9 mouse cellular contexts compared by ENCODE assay signal in the genomic region with DNA sequence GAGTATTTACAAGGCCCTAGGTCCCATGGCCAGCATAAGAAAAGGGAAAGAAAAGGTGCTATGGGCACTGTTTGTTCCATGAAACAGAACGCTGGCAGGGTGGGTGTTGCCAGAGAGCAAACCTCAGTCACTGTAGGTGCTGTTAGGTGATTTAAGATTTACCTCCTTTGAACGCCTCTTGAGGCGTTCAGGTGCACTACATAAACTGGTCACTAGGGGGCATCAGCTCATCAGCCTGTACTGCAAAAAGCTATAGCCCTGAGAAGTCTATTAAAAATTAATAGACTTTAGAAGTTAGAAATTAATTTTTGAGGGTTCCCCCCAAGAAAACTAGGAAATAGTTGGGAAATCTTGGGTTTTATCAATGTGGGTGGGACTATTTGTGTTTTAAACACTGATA. TPM values are rescaled to one million over a fixed set of nuclear protein-coding genes. Genes with fewer than 3 reads are reported as not detected.
DNase-seq lines count a peak whose midpoint lies in the region; ATAC-seq and TF ChIP-seq lines count a peak whose summit lies in the region.
"Had no signal": no experiment of that assay in that cellular context is flagged by ENCODE, and none has a peak within 500 bp of the region (broad histone marks: within the 10 kb centered on the region; RNA-seq: fewer than 3 reads in every experiment).

No protein-coding gene starts in this region.

- H3K36me3 ChIP-seq in heart, embryonic 15.5 days, result peaks cover 5% of the 10 kb centered on the region

- H3K4me1 ChIP-seq in cortical plate, adult 2 months (ENCODE audit: control insufficient read depth, insufficient read depth, low read length), result no peaks in the 10 kb centered on the region
- H3K4me1 ChIP-seq in heart, embryonic 15.5 days (replicated peaks), result peaks cover 27% of the 10 kb centered on the region

- 0% methylated on average over 3 of the region's 3 CpGs for WGBS in heart, embryonic 15.5 days

- no peak for TF ChIP-seq POLR2A in cortical plate, adult 2 months (IDR thresholded peaks at IDR 0.05; ENCODE audit: extremely low read depth, insufficient read depth, low read length)

- peak; percentile 79 for TF ChIP-seq CTCF in cortical plate, adult 2 months (IDR thresholded peaks at IDR 0.05; ENCODE audit: extremely low read depth, insufficient read depth, low read length)

- no peaks in the 10 kb centered on the region for H3K27me3 ChIP-seq in heart, embryonic 15.5 days
- H3K27me3 ChIP-seq: limb, embryonic 15.5 days had no signal

- ATAC-seq in cerebellum, adult (ENCODE audit: insufficient number of reproducible peaks, low FRiP score, low TSS enrichment), result no peak
- ATAC-seq in heart, embryonic 15.5 days (replicated peaks; ENCODE audit: insufficient number of reproducible peaks, insufficient read depth, low FRiP score, low read depth), result no peak

- H3K9ac ChIP-seq in heart, embryonic 15.5 days, result no peak overlapping the region
- H3K9ac ChIP-seq: limb, embryonic 15.5 days had no signal

- H3K4me3 ChIP-seq in cortical plate, adult 2 months (ENCODE audit: insufficient read depth, low read length), result no peak overlapping the region
- no peak overlapping the region for H3K4me3 ChIP-seq in heart, embryonic 15.5 days
- H3K4me3 ChIP-seq: limb, embryonic 15.5 days had no signal

- no peak overlapping the region for H3K4me2 ChIP-seq in heart, embryonic 15.5 days

- peak; percentile 72 for DNase-seq in cerebellum, adult 11 months
- peak; percentile 70 for DNase-seq in T-cell, adult 2 months (ENCODE audit: low spot score)
- DNase-seq in layer of hippocampus, postnatal 36 days, result peak; percentile 52 to 60
- DNase-seq in mesoderm, embryonic 11.5 days (ENCODE audit: low read depth, low spot score), result peak; percentile 85
- peak; percentile 55 to 73 for DNase-seq in spleen, postnatal 14 days (ENCODE audit: low spot score in 2 of 2)

- H3K9me3 ChIP-seq in heart, embryonic 15.5 days (replicated peaks), result no peaks in the 10 kb centered on the region
- H3K9me3 ChIP-seq: limb, embryonic 15.5 days had no signal

- no peak overlapping the region for H3K27ac ChIP-seq in cortical plate, adult 2 months (ENCODE audit: insufficient read depth, low read length)
- 0 out of 2 replicates have a peak overlapping the region, but pooled peaks have one; percentile 12 for H3K27ac ChIP-seq in heart, embryonic 15.5 days
- H3K27ac ChIP-seq: limb, embryonic 15.5 days had no signal

RNA-seq across cellular contexts. Expression of gene Phlda1, which starts 3.0 kb away (rescaled TPM):
- polyA plus RNA-seq in cortical plate, adult 2 months (2012; rRNA removed), result 22.5 and 23.2 TPM in 2 replicates
- polyA plus RNA-seq in heart, embryonic 15.5 days (2015; fragmentation: Nextera tagmentation; extraction: Ambion mirVana), result 28.7 and 29.5 TPM in 2 replicates
- total RNA-seq in layer of hippocampus, postnatal 36 days (2021), result 10 to 100 TPM; 18.1 to 19.1 TPM

RNA-seq across cellular contexts. Expression of gene Nap1l1, which starts 30.0 kb away (rescaled TPM):
- polyA plus RNA-seq in cortical plate, adult 2 months (2012; rRNA removed), result 229 and 231 TPM in 2 replicates
- polyA plus RNA-seq in heart, embryonic 15.5 days (2015; fragmentation: Nextera tagmentation; extraction: Ambion mirVana), result 110 TPM in 2 replicates
- 100 to 1,000 TPM; 156 to 179 TPM for total RNA-seq in layer of hippocampus, postnatal 36 days (2021)
